Mouse (Mus musculus): ENCODE results near the gene Naa15. TPM values are rescaled to one million over a fixed set of nuclear protein-coding genes. Genes with fewer than 3 reads are reported as not detected.
A peak's percentile ranks its signal among the peaks of the same experiment; 100 is the strongest.

Gene Naa15
- total RNA-seq, 2 experiments from 2014 or later = 54.2 to 54.9 TPM

GRCm38 (mm10) chr3:51511983-51512382, 97.0 kb downstream of the Naa15 start:
- DNase-seq = peak in 1 of 2 experiments; percentile 17

DNA sequence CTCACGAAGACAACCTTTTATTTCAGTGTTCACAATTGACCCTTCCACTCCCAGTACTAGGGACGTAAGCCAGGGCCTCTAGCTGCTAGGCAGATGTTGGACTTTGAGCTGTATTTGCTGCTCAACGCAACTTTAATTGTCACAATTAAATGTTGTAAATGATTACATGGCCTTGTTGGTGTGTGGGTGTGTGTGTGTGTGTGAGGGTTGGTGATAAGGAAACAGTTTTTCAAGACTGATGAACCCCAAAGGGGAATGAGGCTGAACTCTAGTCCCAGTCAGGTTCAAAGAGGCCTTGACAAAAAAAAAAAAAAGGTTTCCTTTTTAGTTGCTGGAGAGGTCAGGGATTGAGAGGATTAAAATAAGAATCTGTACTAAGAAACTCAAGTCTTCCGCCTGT, 102.5 kb downstream of the Naa15 start:
- no peak for DNase-seq

GRCm38 (mm10) chr3:51517878-51518762, 103.2 kb downstream of the Naa15 start:
- DNase-seq = no peak

DNA sequence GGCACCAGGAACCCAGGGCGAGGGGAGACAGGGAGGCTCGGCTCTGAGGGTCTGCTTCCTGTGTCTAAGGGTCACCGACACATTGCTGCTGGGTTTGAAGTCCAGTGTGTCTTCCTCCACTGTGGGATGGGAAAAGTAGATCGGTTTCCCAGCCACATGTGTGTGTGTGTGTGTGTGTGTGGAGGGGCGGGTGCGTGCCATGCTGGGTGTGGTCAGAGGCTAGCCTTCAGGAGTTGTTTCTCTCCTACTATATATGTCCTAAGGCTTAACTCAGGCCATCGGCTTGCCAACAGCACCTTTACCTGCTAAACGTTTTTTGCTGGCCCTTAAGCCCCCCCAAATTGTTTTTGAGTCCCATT, 103.8 kb downstream of the Naa15 start:
- DNase-seq = no peak

GRCm38 (mm10) chr3:51521262-51521661, 106.3 kb downstream of the Naa15 start:
- no peak for DNase-seq

- no peak for DNase-seq
Measured at GRCm38 (mm10) chr3:51525186-51525785, 110.3 kb downstream of the Naa15 start.

Other genes with a start within 250 kb of the Naa15 start
- gene Noct, start 190.7 kb upstream of the Naa15 start, total RNA-seq (2021) = 10 to 100 TPM; 18.4 to 31.1 TPM
- 100 to 1,000 TPM in 1 of 2 experiments, 10 to 100 TPM in 1; 88.9 to 109 TPM for gene Elf2, start 74.5 kb upstream of the Naa15 start, total RNA-seq (2021)
- gene Mgarp, start 18.4 kb upstream of the Naa15 start, total RNA-seq (2021) = 1,000 to 10,000 TPM in 1 of 2 experiments, 100 to 1,000 TPM in 1; 736 to 1,311 TPM
- gene Ndufc1, start 6.2 kb upstream of the Naa15 start, total RNA-seq (2021) = 100 to 1,000 TPM; 743 to 842 TPM
- gene Rab33b, start 68.8 kb downstream of the Naa15 start, total RNA-seq (2021) = 10 to 100 TPM; 15.8 to 17.8 TPM
- 10 to 100 TPM; 50.6 to 52.8 TPM for gene Setd7, start 145.7 kb downstream of the Naa15 start, total RNA-seq (2021)
- 100 to 1,000 TPM; 162 to 243 TPM for gene Mgst2, start 245.2 kb downstream of the Naa15 start, total RNA-seq (2021)

All from adrenal gland, postnatal 36 days (tissue).